Mouse (Mus musculus): ENCODE data around the gene Cenpp. TPM values are rescaled to one million over a fixed set of nuclear protein-coding genes. Genes with fewer than 3 reads are reported as not detected.

The Cenpp gene
- 32.1 and 38.4 TPM in 2 replicates for polyA plus RNA-seq (2016; fragmentation: Nextera tagmentation; extraction: Ambion mirVana)

GRCm38 (mm10) chr13:49652481-49653179 is at the start of gene Cenpp, which contains the start of gene Nol8:
Gene Cenpp, minus strand, starts transcription at chr13:49652785.
Gene Nol8, plus strand, starts transcription at chr13:49653078.
- peak; percentile 99 for DNase-seq (ENCODE audit: low spot score)
- Histone ChIP-seq H3K4me3 (peak within 1 kb of the TSS; percentile 85), H3K9me3 (replicated peaks) (no peaks in the 10 kb centered on the region), H3K27me3 (ENCODE audit: low read depth, poor library complexity, severe bottlenecking) (no peaks in the 10 kb centered on the region), H3K36me3 (peaks cover 25% of the 10 kb centered on the region), H3K4me1 (peaks cover 20% of the 10 kb centered on the region), H3K27ac (replicated peaks) (peak within 1 kb of the TSS; percentile 85)
- WGBS, result under 1% methylated on average over 68 of the region's 68 CpGs

DNA sequence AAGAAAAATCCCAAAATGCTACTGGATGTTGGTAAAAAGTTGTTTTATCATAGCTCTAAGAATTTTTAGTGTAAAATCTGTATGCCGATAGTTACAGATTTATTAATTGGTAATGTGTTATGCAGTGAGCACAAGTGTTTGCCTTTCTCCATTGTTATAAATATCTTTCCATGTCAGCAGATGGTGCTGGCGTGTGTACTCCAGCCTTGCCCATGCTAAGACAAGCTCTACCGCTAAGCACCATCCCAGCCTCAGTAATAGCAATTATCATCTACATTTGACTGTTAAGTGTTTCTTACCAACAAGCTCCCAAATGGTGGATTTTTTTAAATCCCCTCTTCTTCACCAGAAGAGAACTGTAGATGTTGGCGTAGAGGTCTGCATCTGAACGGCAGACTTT is 38.5 kb upstream of the Cenpp start:
- DNase-seq (ENCODE audit: low spot score), result no peak
- 95% methylated on average over 5 of the region's 5 CpGs for WGBS
- peaks cover 64% of the 10 kb centered on the region for H3K36me3 ChIP-seq

DNA sequence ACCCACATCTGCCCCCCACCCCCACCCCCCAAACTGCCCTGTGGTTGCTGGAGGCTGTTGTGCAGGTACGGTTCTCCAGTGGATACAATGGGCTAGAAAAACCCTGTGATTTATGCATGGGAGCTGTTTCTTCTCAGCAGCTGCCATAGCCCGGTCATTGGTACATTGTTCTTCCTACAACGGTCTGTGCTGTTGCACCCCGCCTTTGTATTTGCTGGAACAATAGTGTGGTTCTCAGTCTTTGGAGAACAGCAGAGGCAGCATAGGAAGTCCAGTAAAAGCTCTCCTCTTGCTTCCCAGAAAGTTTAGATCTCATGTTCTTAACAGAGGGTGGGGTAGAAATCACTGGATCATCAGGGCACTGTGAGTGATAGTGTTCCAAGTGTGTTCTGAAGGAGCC is 31.7 kb upstream of the Cenpp start:
- Histone ChIP-seq H3K27ac (replicated peaks) (no peak overlapping the region), H3K9me3 (replicated peaks) (no peaks in the 10 kb centered on the region), H3K36me3 (peaks cover 37% of the 10 kb centered on the region), H3K27me3 (ENCODE audit: low read depth, poor library complexity, severe bottlenecking) (no peaks in the 10 kb centered on the region), H3K4me1 (peaks cover 25% of the 10 kb centered on the region), H3K4me3 (peak overlapping the region; percentile 18; the same call in 1 of the 2 replicates)
- DNase-seq (ENCODE audit: low spot score), result no peak
- WGBS, result 85% methylated on average over 4 of the region's 4 CpGs

More for the DNA sequence above, 38.5 kb upstream of the Cenpp start:
- no peaks in the 10 kb centered on the region for H3K4me1 ChIP-seq
- H3K27me3 ChIP-seq (ENCODE audit: low read depth, poor library complexity, severe bottlenecking), result no peaks in the 10 kb centered on the region
- no peak overlapping the region for H3K27ac ChIP-seq (replicated peaks)
- no peak overlapping the region for H3K4me3 ChIP-seq
- no peaks in the 10 kb centered on the region for H3K9me3 ChIP-seq (replicated peaks)

DNA sequence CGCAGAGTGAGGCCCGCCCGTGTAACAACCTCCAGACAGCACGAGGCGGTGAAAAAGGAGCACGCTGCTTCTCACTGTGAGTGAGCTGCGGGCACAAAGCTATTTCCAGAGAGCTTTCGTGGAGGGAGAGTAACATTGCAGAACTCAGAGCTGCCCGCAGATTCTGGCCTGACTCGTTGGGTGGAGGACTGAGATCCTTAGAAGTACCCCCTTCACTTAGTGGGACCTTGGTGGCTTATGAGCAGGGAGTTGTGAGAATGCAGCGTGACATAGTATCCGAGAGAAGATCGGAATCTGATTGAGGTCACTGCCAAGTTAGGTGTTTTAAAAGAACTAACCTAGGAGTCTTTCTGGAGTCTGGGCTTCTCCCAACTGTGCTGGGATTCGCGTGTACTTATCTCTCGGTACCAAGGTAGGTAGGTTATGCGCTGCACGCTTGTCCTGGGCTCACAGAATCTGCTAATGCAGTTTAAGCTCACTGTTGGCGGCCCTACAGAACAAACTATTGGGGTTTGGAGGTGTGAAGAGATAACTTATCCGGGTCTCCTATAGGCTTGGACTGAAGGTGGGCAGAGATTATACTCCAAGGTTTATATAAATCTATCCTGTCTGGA is 29.8 kb upstream of the Cenpp start:
- no peaks in the 10 kb centered on the region for H3K9me3 ChIP-seq (replicated peaks)
- H3K27ac ChIP-seq (replicated peaks), result peak overlapping the region; percentile 90

GRCm38 (mm10) chr13:49681351-49682232 is 29.0 kb upstream of the Cenpp start, which contains the start of gene Iars:
Gene Iars, plus strand, starts transcription at chr13:49682100.
- Histone ChIP-seq H3K27me3 (ENCODE audit: low read depth, poor library complexity, severe bottlenecking) (no peaks in the 10 kb centered on the region), H3K9me3 (replicated peaks) (no peaks in the 10 kb centered on the region), H3K4me3 (peak within 1 kb of the TSS; percentile 94), H3K4me1 (peaks cover 25% of the 10 kb centered on the region), H3K36me3 (peaks cover 41% of the 10 kb centered on the region), H3K27ac (replicated peaks) (peak within 1 kb of the TSS; percentile 90)
- 6% methylated on average over 26 of the region's 26 CpGs for WGBS
- peak; percentile 98 for DNase-seq (ENCODE audit: low spot score)

More for the DNA sequence above, 29.8 kb upstream of the Cenpp start:
- H3K4me1 ChIP-seq, result peaks cover 25% of the 10 kb centered on the region
- no peaks in the 10 kb centered on the region for H3K27me3 ChIP-seq (ENCODE audit: low read depth, poor library complexity, severe bottlenecking)
- H3K4me3 ChIP-seq, result peak overlapping the region; percentile 94
- no peak for DNase-seq (ENCODE audit: low spot score)
- H3K36me3 ChIP-seq, result peaks cover 34% of the 10 kb centered on the region
- WGBS, result 2% methylated on average over 20 of the region's 20 CpGs

DNA sequence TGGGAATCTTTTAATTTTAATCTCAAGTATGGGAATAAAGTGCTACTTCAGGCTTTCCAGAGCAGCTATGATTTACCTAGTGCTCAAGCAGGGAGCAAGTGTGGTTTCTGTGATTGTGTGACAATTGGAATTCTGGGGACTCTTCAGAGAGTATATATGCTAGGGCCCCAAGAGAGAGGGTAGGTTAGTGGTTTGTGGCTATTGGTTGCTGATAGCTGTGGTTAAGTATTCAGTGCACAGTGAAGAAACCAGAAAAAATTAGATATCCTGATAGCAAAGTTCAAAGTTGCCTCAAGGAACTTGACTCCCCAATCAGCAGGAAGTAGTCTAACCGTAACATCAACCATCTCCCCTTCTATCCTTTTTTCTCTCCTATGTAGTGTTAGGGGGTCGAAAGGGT is 25.2 kb upstream of the Cenpp start:
- peaks cover 8% of the 10 kb centered on the region for H3K4me1 ChIP-seq
- 95% methylated on average over 2 of the region's 2 CpGs for whole genome bisulfite sequencing
- no peak overlapping the region for H3K4me3 ChIP-seq
- DNase-seq (ENCODE audit: low spot score), result no peak
- H3K27ac ChIP-seq (replicated peaks), result no peak overlapping the region
- peaks cover 69% of the 10 kb centered on the region for H3K36me3 ChIP-seq
- no peaks in the 10 kb centered on the region for H3K27me3 ChIP-seq (ENCODE audit: low read depth, poor library complexity, severe bottlenecking)
- no peaks in the 10 kb centered on the region for H3K9me3 ChIP-seq (replicated peaks)

DNA sequence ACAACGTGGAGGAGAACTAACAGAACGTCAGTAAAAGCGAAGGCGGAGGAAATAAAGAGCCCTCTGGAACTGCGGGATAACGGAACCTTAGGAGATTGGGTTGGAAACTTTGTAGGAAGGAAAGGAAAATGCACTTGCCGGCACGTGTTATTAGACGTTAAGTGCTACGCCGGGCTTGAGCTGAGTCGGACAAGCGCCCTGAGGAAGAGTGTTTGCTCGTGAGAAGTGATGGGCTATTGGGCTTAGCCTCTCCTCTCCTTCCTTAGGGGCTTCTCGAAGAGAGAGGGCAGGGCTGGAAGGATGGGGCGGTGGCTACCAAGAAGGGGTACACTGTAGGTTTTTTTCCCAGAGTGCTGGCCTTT is 576 bp upstream of the Cenpp start:
- Histone ChIP-seq H3K4me3 (peak overlapping the region; percentile 85), H3K36me3 (peaks cover 30% of the 10 kb centered on the region), H3K9me3 (replicated peaks) (no peaks in the 10 kb centered on the region), H3K4me1 (peaks cover 20% of the 10 kb centered on the region), H3K27ac (replicated peaks) (peak overlapping the region; percentile 85), H3K27me3 (ENCODE audit: low read depth, poor library complexity, severe bottlenecking) (no peaks in the 10 kb centered on the region)
- DNase-seq (ENCODE audit: low spot score), result no peak
- under 1% methylated on average over 16 of the region's 16 CpGs for WGBS

DNA sequence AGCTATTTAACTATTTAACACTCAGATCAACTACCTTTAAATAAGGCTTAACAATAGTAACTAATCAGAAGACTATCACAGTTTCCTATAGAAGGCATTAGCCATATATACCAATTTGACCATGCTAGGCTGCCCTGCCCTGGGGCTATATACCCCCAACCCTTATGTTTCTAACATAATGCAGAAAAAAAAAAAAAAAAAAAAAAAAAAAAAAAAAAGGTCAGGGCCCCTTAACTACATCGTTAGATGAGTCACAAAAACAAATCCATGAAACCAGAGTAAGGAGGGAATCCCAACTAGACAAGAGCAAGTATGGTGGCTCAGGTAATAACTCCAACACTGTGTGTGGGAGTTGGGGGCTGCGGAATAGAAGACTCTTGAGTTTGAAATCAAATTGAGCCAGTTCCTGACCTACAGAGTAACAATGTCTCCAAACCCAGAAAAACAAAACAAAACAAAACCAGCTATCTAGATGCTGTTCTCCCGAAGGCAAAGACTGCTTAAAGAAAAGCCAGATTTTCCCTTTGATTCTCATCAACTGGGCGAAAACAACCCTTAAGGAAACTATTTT is 719 bp downstream of the Cenpp start:
- Histone ChIP-seq H3K36me3 (peaks cover 18% of the 10 kb centered on the region), H3K4me3 (peak overlapping the region; percentile 85), H3K27ac (replicated peaks) (peak overlapping the region; percentile 85), H3K27me3 (ENCODE audit: low read depth, poor library complexity, severe bottlenecking) (no peaks in the 10 kb centered on the region), H3K4me1 (peaks cover 20% of the 10 kb centered on the region), H3K9me3 (replicated peaks) (no peaks in the 10 kb centered on the region)
- DNase-seq (ENCODE audit: low spot score), result no peak
- 5% methylated on average over 4 of the region's 4 CpGs for WGBS

DNA sequence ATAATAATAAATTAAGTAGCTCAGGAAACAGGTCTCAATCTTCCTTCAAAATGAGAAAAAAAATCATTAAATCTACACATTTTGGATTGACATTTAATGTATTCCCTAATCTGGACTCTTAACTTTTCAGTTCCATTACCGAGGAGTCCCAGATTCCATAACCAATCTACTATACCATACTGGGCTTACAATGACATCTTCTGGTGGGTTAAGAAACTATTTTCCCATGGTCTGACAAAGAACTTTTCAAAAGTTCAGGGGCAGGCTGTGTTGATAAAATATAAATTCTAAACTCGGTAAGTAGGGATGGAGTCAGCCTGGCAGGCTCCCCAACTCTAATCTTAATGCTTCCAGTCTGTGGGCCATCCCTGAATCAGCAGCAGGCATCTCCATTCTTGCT is 1.4 kb downstream of the Cenpp start:
- H3K9me3 ChIP-seq (replicated peaks), result no peaks in the 10 kb centered on the region
- DNase-seq (ENCODE audit: low spot score), result no peak
- peak overlapping the region; percentile 85 for H3K4me3 ChIP-seq
- no peak overlapping the region for H3K27ac ChIP-seq (replicated peaks)
- peaks cover 20% of the 10 kb centered on the region for H3K4me1 ChIP-seq
- 59% methylated on average over 2 of the region's 2 CpGs for WGBS
- peaks cover 11% of the 10 kb centered on the region for H3K36me3 ChIP-seq
- H3K27me3 ChIP-seq (ENCODE audit: low read depth, poor library complexity, severe bottlenecking), result no peaks in the 10 kb centered on the region

DNA sequence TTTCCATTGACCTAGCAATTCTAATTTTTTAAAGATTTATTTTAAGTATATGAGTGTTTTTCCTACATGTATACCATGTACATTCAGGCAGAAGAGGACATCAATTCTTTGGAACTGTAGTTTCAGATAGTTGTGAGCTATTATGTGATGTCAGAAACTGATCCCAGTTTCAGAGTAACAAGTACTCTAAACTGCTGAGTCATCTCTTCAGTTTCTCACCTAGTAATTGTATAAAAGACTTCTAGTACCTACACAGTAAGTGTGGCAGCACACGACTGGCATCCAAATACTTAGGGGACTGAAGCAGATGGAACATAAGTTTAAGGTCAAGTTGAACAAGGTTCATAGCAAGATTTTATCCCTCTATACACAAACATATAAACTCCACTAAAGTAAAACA is 6.6 kb downstream of the Cenpp start:
- Histone ChIP-seq H3K27ac (replicated peaks) (no peak overlapping the region), H3K9me3 (replicated peaks) (no peaks in the 10 kb centered on the region), H3K36me3 (peaks cover 4% of the 10 kb centered on the region; the same call in 1 of the 2 replicates), H3K27me3 (ENCODE audit: low read depth, poor library complexity, severe bottlenecking) (no peaks in the 10 kb centered on the region), H3K4me3 (no peak overlapping the region), H3K4me1 (no peaks in the 10 kb centered on the region)
- 83% methylated on average over 1 of the region's 1 CpGs for WGBS
- DNase-seq (ENCODE audit: low spot score), result no peak

GRCm38 (mm10) chr13:49644731-49645529 is 7.7 kb downstream of the Cenpp start:
- Histone ChIP-seq H3K4me3 (no peak overlapping the region), H3K27me3 (ENCODE audit: low read depth, poor library complexity, severe bottlenecking) (no peaks in the 10 kb centered on the region), H3K27ac (replicated peaks) (no peak overlapping the region), H3K36me3 (peaks cover 6% of the 10 kb centered on the region; the same call in 1 of the 2 replicates), H3K4me1 (no peaks in the 10 kb centered on the region), H3K9me3 (replicated peaks) (no peaks in the 10 kb centered on the region)
- WGBS, result 88% methylated on average over 2 of the region's 2 CpGs
- no peak for DNase-seq (ENCODE audit: low spot score)

Measured in midbrain, embryonic 10.5 days (tissue).